Mouse (Mus musculus) liver, embryonic 12.5 days (tissue): ENCODE measurements around the gene Top3a. TPM values are rescaled to one million over a fixed set of nuclear protein-coding genes. Genes with fewer than 3 reads are reported as not detected.

Experiments used
- ATAC-seq: fragments of 200-750 bp; cut with Nextera tagmentation; 2 replicates; pipeline ENCODE4 v1.8.0; 2017; ENCODE audit warnings: moderate number of reproducible peaks, mild to moderate bottlenecking, moderate library complexity
- H3K27ac ChIP-seq: fragments of 300-500 bp; sonication (generic); 2 replicates; pipeline ENCODE4 v1.5.1; 2016; ENCODE audit warnings: mild to moderate bottlenecking
- H3K27me3 ChIP-seq: fragments of 300-500 bp; sonication (generic); replicated peaks from 2 replicates; pipeline ENCODE4 v1.6.1; 2016; ENCODE audit warnings: mild to moderate bottlenecking, moderate library complexity
- H3K36me3 ChIP-seq: fragments of 300-500 bp; sonication (generic); 2 replicates; pipeline ENCODE4 v1.6.1; 2016; ENCODE audit warnings: mild to moderate bottlenecking, moderate library complexity
- H3K4me1 ChIP-seq: fragments of 300-500 bp; sonication (generic); 2 replicates; pipeline ENCODE4 v1.6.1; 2016
- H3K4me2 ChIP-seq: fragments of 300-500 bp; sonication (generic); 2 replicates; pipeline ENCODE4 v1.6.1; 2016; ENCODE audit warnings: mild to moderate bottlenecking, moderate library complexity
- H3K4me3 ChIP-seq: fragments of 300-500 bp; sonication (generic); 2 replicates; pipeline ENCODE4 v1.5.1; 2016; ENCODE audit warnings: mild to moderate bottlenecking, moderate library complexity
- H3K9ac ChIP-seq: fragments of 300-500 bp; sonication (generic); 2 replicates; pipeline ENCODE4 v1.6.1; 2016; ENCODE audit warnings: mild to moderate bottlenecking, moderate library complexity
- H3K9me3 ChIP-seq: fragments of 300-500 bp; sonication (generic); replicated peaks from 2 replicates; pipeline ENCODE4 v1.6.1; 2016; ENCODE audit warnings: mild to moderate bottlenecking, moderate library complexity
- WGBS: fragments of 180-500 bp; shearing (Covaris S2); methylation state at CpG from one replicate; pipeline ENCODE4 v1.1.7; 2016; ENCODE audit not compliant: insufficient replicate concordance; 5-methylcytosine and 5-hydroxymethylcytosine counted together
- polyA plus RNA-seq: library from polyadenylated mRNA; unstranded; fragments of >200 nt; fragmentation: Nextera tagmentation; extraction: Ambion mirVana; gene quantifications from 2 replicates; pipeline ENCODE4 v1.2.1, GENCODE M21; 2016

The Top3a gene
- polyA plus RNA-seq, 1 experiment from 2014 or later: 10.9 TPM

DNA sequence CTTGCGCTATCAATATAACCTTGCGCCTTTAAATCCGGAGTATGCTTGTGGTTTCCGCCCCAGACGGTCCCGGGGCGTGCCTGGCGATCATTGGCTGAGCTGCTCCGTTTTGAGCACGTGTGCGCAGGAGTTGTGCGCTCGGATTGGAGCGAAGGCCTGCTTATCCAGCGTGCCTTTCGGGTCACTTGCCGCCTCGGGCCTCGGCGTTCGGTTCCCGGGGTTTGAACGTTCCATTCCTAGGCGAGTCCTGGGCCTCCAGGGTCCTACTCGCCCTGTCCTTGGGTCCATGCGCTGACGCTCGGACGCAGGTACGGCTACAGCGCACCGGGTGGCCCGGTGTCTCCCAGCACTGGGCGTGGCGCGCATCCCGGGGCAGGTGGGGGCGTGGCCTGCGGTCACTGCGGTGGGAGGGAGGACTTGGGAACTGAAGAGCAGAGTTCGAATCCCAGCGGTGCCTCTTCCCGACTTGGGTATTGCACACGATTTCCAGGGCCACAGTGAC, 48.9 kb downstream of the Top3a start, which contains the start of gene Mief2:
Mief2 (plus strand) TSS at position 139 of the 502 bp plus-strand sequence.
- no peaks in the 10 kb centered on the region for H3K27me3 ChIP-seq
- peak within 1 kb of the TSS; percentile 89 for H3K27ac ChIP-seq
- peak within 1 kb of the TSS; percentile 87 for H3K9ac ChIP-seq
- H3K9me3 ChIP-seq: no peaks in the 10 kb centered on the region
- H3K4me2 ChIP-seq: peak within 1 kb of the TSS; percentile 83
- under 1% methylated on average over 44 of the region's 44 CpGs for WGBS
- ATAC-seq: peak; percentile 87
- H3K4me3 ChIP-seq: peak within 1 kb of the TSS; percentile 88
- H3K4me1 ChIP-seq: peaks cover 37% of the 10 kb centered on the region
- H3K36me3 ChIP-seq: peaks cover 33% of the 10 kb centered on the region

DNA sequence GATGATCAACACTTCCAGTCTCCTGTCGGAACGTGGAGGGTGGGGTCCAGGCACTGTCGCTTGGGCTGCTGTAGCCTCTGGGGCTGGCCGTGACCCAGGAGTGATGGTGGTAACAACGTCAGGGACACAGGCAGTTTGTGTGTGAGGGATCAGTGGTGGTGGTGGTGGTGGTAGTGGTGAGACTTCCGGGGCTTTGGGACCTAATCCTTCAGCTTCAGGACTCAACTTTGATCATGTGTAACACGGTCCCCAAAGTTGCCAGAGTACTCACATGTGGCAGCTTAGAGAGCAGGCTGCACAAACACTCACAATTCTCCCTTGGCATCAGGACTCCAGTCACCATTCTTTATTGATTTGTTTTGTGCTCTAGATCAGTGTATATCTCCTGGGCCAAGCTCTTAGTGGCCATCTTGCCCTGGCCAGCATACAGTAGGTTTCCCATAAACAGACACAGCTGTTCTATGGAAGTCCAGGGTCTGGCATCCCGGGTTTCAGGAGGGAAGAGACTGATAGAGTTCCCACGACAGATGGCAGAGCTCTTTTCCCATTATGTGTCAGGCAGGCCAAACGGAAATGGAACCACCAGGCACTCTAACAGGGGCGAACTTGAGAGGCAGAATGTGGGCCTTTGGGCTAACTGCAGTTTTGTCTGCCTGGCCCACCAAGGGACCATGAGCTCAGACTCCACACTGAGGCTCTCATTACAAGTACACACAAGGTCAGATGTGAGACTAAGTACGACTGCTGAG, 49.6 kb downstream of the Top3a start:
- peaks cover 40% of the 10 kb centered on the region for H3K36me3 ChIP-seq
- WGBS: 4% methylated on average over 12 of the region's 12 CpGs
- no peaks in the 10 kb centered on the region for H3K27me3 ChIP-seq
- peak overlapping the region; percentile 89 for H3K27ac ChIP-seq
- H3K9ac ChIP-seq: peak overlapping the region; percentile 87
- H3K9me3 ChIP-seq: no peaks in the 10 kb centered on the region
- H3K4me2 ChIP-seq: peak overlapping the region; percentile 83
- peak overlapping the region; percentile 88 for H3K4me3 ChIP-seq
- H3K4me1 ChIP-seq: peaks cover 37% of the 10 kb centered on the region
- ATAC-seq: peak; percentile 1; the same call in 1 of the 2 replicates

DNA sequence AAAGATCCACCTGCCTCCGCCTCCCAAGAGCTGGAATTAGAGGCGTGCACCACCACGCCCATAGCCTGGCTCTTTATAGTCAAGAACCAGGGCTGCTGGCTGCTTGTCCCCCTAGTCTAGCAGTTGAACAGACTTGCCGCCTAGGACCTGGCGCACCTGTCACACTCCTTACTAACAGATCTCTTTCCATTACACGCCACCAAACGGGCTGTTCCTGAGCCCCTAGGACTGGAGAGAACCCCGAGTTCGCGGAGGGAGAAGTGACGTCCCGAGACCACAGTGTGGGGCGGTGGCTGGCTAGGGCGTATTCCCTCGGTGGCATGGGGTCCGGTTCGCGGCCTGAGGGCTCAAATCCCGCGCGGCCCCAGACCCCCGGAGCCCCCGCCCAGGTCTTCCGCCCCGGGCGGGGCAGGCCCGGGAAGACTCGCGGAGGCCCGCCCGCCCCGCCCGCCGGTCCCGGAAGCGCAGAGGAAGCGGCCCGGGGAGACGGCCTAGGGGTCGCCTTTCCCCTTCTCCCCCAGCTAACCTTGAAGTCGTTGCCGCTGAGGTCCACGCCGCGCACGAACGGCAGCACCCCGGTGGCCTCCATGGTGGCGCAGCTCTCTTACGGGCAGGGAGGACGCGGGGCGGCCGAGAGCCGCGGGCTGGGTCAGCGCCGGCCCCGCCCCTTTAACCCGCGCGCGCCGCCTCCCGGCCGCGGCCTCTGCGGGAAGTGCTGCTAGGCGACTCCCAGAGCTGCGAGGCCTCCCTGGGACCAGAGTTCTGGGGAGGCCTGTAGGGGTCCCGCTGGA, 50.4 kb downstream of the Top3a start, which contains the start of gene Flii:
Flii (minus strand) TSS at position 663 of the 791 bp plus-strand sequence.
- H3K9ac ChIP-seq: peak within 1 kb of the TSS; percentile 87
- H3K9me3 ChIP-seq: no peaks in the 10 kb centered on the region
- ATAC-seq: peak; percentile 77
- peak within 1 kb of the TSS; percentile 83 for H3K4me2 ChIP-seq
- H3K4me3 ChIP-seq: peak within 1 kb of the TSS; percentile 88
- peaks cover 46% of the 10 kb centered on the region for H3K36me3 ChIP-seq
- WGBS: under 1% methylated on average over 69 of the region's 71 CpGs
- no peaks in the 10 kb centered on the region for H3K27me3 ChIP-seq
- peak within 1 kb of the TSS; percentile 89 for H3K27ac ChIP-seq
- peaks cover 37% of the 10 kb centered on the region for H3K4me1 ChIP-seq

DNA sequence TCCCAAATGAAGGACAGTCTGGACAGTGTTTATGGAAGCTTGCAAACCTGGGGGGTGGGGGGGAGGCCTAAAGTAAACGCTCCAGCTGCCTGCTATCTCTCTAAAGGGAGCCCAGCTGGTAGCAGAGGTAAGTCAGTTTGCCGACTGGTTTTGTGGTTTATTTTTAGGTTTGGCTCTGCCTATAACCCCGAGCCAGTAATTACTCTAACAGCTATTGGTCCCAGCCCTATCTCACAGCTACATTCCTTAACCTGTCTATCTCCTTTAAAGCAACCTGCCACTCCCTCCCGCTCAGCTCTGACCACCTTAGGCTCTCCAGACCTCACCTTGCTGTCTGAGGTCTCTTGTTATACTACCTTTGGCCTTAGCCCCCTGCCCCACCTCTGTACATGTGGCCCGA, 57.9 kb downstream of the Top3a start:
- H3K27me3 ChIP-seq: no peaks in the 10 kb centered on the region
- H3K27ac ChIP-seq: no peak overlapping the region
- H3K4me3 ChIP-seq: no peak overlapping the region
- peaks cover 11% of the 10 kb centered on the region for H3K4me1 ChIP-seq
- H3K36me3 ChIP-seq: peaks cover 99% of the 10 kb centered on the region
- H3K9me3 ChIP-seq: no peaks in the 10 kb centered on the region
- no peak overlapping the region for H3K4me2 ChIP-seq
- no peak overlapping the region for H3K9ac ChIP-seq
- 41% methylated on average over 5 of the region's 5 CpGs for WGBS
- ATAC-seq: 0 out of 2 replicates have a peak, but pooled peaks have one; percentile 22

DNA sequence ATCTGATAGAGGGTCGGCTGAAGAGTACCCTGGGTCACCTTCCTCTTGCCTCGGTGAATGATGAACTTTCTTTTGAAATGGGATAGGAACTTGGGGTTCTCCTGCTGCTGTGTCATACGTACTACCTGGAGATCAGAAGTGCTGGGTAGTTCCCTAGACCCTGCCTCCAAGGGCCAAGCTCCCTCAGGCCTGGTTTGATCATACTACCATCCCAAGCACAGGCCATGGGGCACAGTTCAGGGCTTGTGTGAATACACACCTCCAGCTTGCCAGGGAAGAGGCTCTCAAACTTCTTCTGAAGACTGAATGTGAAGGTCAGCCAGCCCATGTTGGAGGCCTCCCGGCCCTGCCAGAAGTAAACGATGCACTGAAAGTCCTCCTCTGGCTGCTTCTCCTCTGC, 61.3 kb downstream of the Top3a start:
- Histone ChIP-seq H3K9ac (no peak overlapping the region), H3K36me3 (peaks cover 99% of the 10 kb centered on the region), H3K4me3 (no peak overlapping the region), H3K9me3 (no peaks in the 10 kb centered on the region), H3K27me3 (no peaks in the 10 kb centered on the region), H3K4me1 (peaks cover 11% of the 10 kb centered on the region), H3K27ac (no peak overlapping the region), H3K4me2 (no peak overlapping the region)
- no peak for ATAC-seq
- WGBS: 86% methylated on average over 5 of the region's 5 CpGs

DNA sequence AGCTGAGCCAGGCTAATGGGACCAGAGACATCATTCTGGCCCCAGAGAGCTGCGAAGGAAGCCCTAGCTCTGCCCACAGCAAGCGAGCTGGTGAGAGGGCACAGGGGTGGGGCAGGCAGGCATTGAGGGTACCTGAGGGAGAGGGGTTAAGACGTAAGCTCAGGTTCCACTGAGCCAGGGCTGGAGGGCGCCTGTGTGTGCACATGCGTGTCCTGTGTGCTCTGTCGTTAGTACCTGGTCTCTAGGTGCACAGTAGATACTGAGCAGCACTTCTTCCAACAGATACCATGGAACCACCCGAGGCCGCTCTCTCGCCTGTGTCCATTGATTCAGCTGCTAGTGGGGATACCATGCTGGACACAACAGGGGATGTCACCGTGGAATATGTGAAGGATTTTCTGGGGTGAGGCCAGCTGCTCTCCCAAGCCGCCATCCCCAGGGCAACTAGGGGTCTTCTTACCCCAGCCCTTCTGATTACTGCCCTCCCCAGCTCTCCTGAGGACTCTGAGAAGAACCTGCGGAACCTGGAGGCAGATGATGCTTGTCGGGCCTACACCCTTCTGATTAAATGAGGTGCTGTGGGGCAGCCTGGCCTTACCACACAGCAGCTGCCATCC, 64.4 kb downstream of the Top3a start:
- Histone ChIP-seq H3K4me3 (no peak overlapping the region), H3K27ac (no peak overlapping the region), H3K36me3 (peaks cover 99% of the 10 kb centered on the region), H3K9ac (no peak overlapping the region), H3K27me3 (no peaks in the 10 kb centered on the region), H3K9me3 (no peaks in the 10 kb centered on the region), H3K4me1 (no peaks in the 10 kb centered on the region), H3K4me2 (no peak overlapping the region)
- WGBS: 87% methylated on average over 13 of the region's 13 CpGs
- no peak for ATAC-seq

DNA sequence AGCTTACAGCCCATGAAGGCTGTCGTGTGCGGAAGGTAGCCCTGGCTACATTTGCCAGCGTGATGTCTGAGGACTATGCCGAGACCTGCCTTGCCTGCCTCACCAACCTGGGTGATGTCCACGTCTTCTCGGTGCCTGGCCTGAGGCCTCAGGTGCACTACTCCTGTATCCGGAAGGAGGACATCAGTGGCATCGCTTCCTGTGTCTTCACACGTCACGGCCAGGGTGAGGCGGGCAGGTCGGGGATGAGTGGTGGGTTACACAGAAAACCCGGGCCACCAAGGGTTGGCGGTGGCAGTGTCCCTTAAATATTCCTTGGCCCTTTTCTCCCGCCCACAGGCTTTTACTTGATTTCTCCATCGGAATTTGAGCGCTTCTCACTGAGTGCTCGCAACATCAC, 65.1 kb downstream of the Top3a start:
- Histone ChIP-seq H3K4me3 (no peak overlapping the region), H3K9ac (no peak overlapping the region), H3K27ac (no peak overlapping the region), H3K4me1 (no peaks in the 10 kb centered on the region), H3K4me2 (no peak overlapping the region), H3K27me3 (no peaks in the 10 kb centered on the region), H3K9me3 (no peaks in the 10 kb centered on the region), H3K36me3 (peaks cover 100% of the 10 kb centered on the region)
- 89% methylated on average over 18 of the region's 18 CpGs for WGBS
- no peak for ATAC-seq

DNA sequence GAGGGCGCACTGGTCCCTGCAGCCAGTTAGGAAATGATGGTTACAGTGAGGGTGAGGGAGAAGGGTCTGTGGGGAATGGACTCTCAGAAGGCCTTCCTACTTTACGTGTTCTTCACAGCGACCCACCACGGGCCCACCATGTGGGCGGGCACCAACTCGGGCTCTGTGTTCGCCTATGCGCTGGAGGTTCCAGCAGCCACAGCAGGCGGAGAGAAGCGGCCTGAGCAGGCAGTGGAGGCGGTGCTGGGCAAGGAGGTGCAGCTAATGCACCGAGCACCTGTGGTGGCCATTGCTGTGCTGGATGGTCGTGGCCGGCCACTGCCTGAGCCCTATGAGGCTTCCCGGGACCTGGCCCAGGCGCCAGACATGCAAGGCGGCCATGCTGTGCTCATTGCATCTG, 65.9 kb downstream of the Top3a start:
- Histone ChIP-seq H3K4me1 (no peaks in the 10 kb centered on the region), H3K36me3 (peaks cover 100% of the 10 kb centered on the region), H3K9ac (no peak overlapping the region), H3K27me3 (no peaks in the 10 kb centered on the region), H3K27ac (no peak overlapping the region), H3K4me3 (no peak overlapping the region), H3K4me2 (no peak overlapping the region), H3K9me3 (no peaks in the 10 kb centered on the region)
- no peak for ATAC-seq
- 84% methylated on average over 17 of the region's 17 CpGs for WGBS

DNA sequence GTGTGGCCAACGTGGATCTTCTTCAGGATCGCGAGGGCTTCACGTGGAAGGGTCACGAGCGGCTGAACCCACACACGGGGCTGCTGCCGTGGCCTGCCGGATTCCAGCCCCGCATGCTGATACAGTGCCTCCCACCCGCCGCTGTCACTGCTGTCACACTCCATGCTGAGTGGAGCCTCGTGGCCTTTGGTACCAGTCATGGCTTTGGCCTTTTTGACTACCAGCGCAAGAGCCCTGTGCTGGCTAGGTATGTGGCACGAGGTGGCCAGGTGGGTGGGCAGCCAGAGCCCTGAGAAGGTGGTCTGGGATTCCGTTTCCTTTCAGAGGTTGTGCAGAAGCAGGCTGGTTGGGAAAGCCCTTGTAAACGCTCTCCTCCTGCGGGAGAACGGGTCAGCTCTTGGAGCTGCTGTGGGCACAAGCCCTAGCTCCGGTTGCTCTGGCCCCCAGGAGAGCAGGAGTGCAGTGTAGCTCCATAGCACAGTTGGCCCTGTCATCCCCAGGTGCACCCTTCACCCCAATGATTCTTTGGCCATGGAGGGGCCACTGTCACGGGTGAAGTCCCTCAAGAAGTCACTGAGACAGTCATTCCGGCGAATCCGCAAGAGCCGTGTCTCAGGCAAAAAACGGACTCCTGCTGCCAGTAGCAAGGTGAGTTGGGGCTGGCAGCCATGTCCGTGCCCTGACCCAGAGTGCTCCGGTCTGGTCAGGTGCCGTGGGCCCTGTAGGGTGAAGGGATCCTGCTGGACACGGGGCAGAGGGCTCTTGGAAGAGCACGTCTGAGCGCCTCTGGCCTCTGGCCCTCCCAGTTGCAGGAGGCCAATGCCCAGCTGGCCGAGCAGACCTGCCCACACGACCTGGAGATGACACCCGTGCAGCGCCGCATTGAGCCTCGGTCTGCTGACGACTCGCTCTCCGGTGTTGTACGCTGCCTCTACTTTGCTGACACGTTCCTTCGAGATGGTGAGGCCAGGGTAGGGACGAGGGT, 67.4 kb downstream of the Top3a start:
- Histone ChIP-seq H3K4me2 (no peak overlapping the region), H3K4me3 (no peak overlapping the region), H3K27me3 (no peaks in the 10 kb centered on the region), H3K4me1 (no peaks in the 10 kb centered on the region), H3K9me3 (no peaks in the 10 kb centered on the region), H3K27ac (no peak overlapping the region), H3K9ac (no peak overlapping the region), H3K36me3 (peaks cover 96% of the 10 kb centered on the region)
- 89% methylated on average over 45 of the region's 45 CpGs for WGBS
- ATAC-seq: no peak

DNA sequence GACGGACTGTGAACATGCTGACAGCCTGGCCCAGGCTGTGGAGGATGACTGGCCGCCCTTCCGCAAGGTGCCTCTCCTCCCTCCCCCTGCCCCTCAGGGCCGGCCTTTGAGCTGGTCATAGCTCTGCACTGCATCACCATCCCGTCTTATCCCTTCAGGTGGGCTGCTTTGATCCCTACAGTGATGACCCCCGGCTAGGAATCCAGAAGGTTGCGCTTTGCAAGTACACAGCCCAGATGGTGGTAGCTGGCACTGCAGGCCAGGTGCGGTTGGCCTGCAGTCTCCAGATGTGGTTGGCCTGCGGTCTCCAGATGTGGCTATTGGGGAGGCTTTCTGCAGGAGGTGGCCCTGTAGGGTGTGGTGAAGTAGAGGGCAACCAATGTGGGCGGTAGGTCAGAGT, 68.5 kb downstream of the Top3a start:
- no peak for ATAC-seq
- WGBS: 84% methylated on average over 10 of the region's 10 CpGs

DNA sequence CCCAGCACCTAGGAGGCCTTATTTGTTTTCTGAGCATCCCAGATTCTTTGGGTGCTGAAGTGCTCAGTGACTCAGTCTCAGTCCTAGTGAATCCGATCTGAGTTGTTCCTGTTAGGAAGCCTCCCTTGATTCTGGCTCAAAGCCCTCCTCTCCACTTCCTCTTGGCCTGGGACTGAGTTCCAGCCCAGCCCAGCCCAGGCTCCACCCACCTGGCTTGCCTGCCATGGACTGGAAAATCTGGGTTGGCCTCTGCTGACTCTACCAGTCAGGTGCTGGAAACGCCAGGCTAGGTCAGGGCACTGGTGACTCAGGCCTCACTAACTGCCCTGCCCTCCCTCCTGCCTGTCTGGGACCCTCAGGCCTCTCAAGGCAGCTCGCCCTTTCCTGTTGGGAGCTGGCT, 69.5 kb downstream of the Top3a start:
- Histone ChIP-seq H3K9me3 (no peaks in the 10 kb centered on the region), H3K4me2 (no peak overlapping the region), H3K9ac (no peak overlapping the region), H3K27ac (no peak overlapping the region), H3K4me1 (peaks cover 7% of the 10 kb centered on the region), H3K27me3 (no peaks in the 10 kb centered on the region), H3K36me3 (peaks cover 78% of the 10 kb centered on the region), H3K4me3 (no peak overlapping the region)
- ATAC-seq: no peak
- 73% methylated on average over 3 of the region's 3 CpGs for WGBS

More for the DNA sequence above, 68.5 kb downstream of the Top3a start:
- no peak overlapping the region for H3K4me3 ChIP-seq
- peaks cover 88% of the 10 kb centered on the region for H3K36me3 ChIP-seq
- no peak overlapping the region for H3K9ac ChIP-seq
- no peaks in the 10 kb centered on the region for H3K27me3 ChIP-seq
- no peaks in the 10 kb centered on the region for H3K9me3 ChIP-seq
- no peak overlapping the region for H3K27ac ChIP-seq
- H3K4me1 ChIP-seq: no peaks in the 10 kb centered on the region
- no peak overlapping the region for H3K4me2 ChIP-seq
